Mouse (Mus musculus) thymus, adult 18-20 months (tissue): Measurements from ENCODE around the gene Lilrb4a.
"Not testable (repeated sequence)": the region's sequence is repeated elsewhere in the genome, so short reads cannot be mapped to it uniquely, and the experiment has no call there.

Source experiments
- DNase-seq, 2 experiments: peaks; one replicate each; pipeline ENCODE4 v3.0.0; 2022; ENCODE audit warnings: mixed read lengths in 2 of 2

Lilrb4a gene

GRCm38 (mm10) chr10:51490691-51491090 lies at the start of gene Lilrb4a:
Lilrb4a (plus strand) TSS chr10:51490956.
- DNase-seq: not testable (repeated sequence)

- no peak for DNase-seq
These were observed 39.1 kb upstream of the Lilrb4a start for GRCm38 (mm10) chr10:51451610-51452009.

- DNase-seq: no peak
These were observed 37.0 kb upstream of the Lilrb4a start for GRCm38 (mm10) chr10:51453616-51454298.

GRCm38 (mm10) chr10:51454365-51454764 lies 36.4 kb upstream of the Lilrb4a start:
- no peak for DNase-seq

GRCm38 (mm10) chr10:51455762-51456161 lies 35.0 kb upstream of the Lilrb4a start:
- DNase-seq: no peak

GRCm38 (mm10) chr10:51456369-51456768 lies 34.4 kb upstream of the Lilrb4a start:
- no peak for DNase-seq

GRCm38 (mm10) chr10:51463800-51464199 lies 27.0 kb upstream of the Lilrb4a start:
- DNase-seq: not testable (repeated sequence)

GRCm38 (mm10) chr10:51480397-51480796 lies 10.4 kb upstream of the Lilrb4a start, which contains the start of the genes Gm49339 and Lilr4b:
Gm49339 (plus strand) TSS chr10:51480612.
Lilr4b (plus strand) TSS chr10:51480632.
- DNase-seq: not testable (repeated sequence)

- no peak for DNase-seq
These were observed 29.3 kb downstream of the Lilrb4a start for GRCm38 (mm10) chr10:51520021-51520420.

GRCm38 (mm10) chr10:51521453-51521852 lies 30.7 kb downstream of the Lilrb4a start:
- DNase-seq: no peak

GRCm38 (mm10) chr10:51526090-51526489 lies 35.3 kb downstream of the Lilrb4a start:
- DNase-seq: no peak

GRCm38 (mm10) chr10:51526633-51527032 lies 35.9 kb downstream of the Lilrb4a start:
- no peak for DNase-seq

GRCm38 (mm10) chr10:51528840-51529434 lies 38.2 kb downstream of the Lilrb4a start:
- no peak for DNase-seq

- DNase-seq: no peak
These were observed 38.7 kb downstream of the Lilrb4a start for GRCm38 (mm10) chr10:51529497-51529896.

GRCm38 (mm10) chr10:51530813-51531212 lies 40.1 kb downstream of the Lilrb4a start:
- DNase-seq: no peak
